Mouse (Mus musculus) adrenal gland, adult 2 months (tissue): ENCODE results near the gene Olfr1222. TPM values are rescaled to one million over a fixed set of nuclear protein-coding genes. Genes with fewer than 3 reads are reported as not detected.
"Not testable (repeated sequence)": the region's sequence is repeated elsewhere in the genome, so short reads cannot be mapped to it uniquely, and the experiment has no call there.

Source experiments
- DNase-seq: peaks from one replicate; pipeline ENCODE4 v3.0.0; 2021
- long read RNA-seq: library from polyadenylated mRNA; stranded (forward); transcript quantifications from one replicate; pipeline ENCODE4 v2.0.0, GENCODE M21; 2021
- polyA plus RNA-seq: library from polyadenylated mRNA; depleted of rRNA; stranded (reverse); fragments of >200 nt; gene quantifications from 2 replicates; pipeline ENCODE4 v1.2.3, GENCODE M21; 2012; rRNA removed
- total RNA-seq, 2 experiments: library from RNA; stranded (reverse); gene quantifications; 2 replicates each; pipeline ENCODE4 v1.2.3; 2021

Gene Olfr1222
- total RNA-seq: not detected
- polyA plus RNA-seq: not detected in 2 replicates
- long read RNA-seq: 0 reads

GRCm38 (mm10) chr2:89132954-89133353, at the start of gene Olfr1222:
TSS of gene Olfr1222 (minus strand) at chr2:89133054.
- no peak for DNase-seq

- DNase-seq: no peak
Observed at GRCm38 (mm10) chr2:89174569-89174968, 41.7 kb upstream of the Olfr1222 start, which contains the start of gene Olfr1225. TSS of gene Olfr1225 (minus strand) at chr2:89174669.

GRCm38 (mm10) chr2:89164711-89165110, 31.9 kb upstream of the Olfr1222 start:
- DNase-seq: not testable (repeated sequence)

GRCm38 (mm10) chr2:89163991-89164390, 31.1 kb upstream of the Olfr1222 start, which contains the start of gene Olfr1224-ps1:
TSS of gene Olfr1224-ps1 (minus strand) at chr2:89164091.
- not testable (repeated sequence) for DNase-seq

- no peak for DNase-seq
Observed at GRCm38 (mm10) chr2:89151460-89151859, 18.6 kb upstream of the Olfr1222 start, which contains the start of gene Olfr1223. TSS of gene Olfr1223 (minus strand) at chr2:89151560.

- DNase-seq: no peak
Observed at GRCm38 (mm10) chr2:89117183-89117582, 15.7 kb downstream of the Olfr1222 start, which contains the start of gene Olfr1221. TSS of gene Olfr1221 (minus strand) at chr2:89117283.

GRCm38 (mm10) chr2:89106735-89107134, 26.1 kb downstream of the Olfr1222 start, which contains the start of gene Olfr1220:
TSS of gene Olfr1220 (minus strand) at chr2:89106835.
- DNase-seq: no peak

- DNase-seq: no peak
Observed at GRCm38 (mm10) chr2:89105651-89106050, 27.2 kb downstream of the Olfr1222 start.

- no peak for DNase-seq
Observed at GRCm38 (mm10) chr2:89093848-89094247, 39.0 kb downstream of the Olfr1222 start.

- DNase-seq: no peak
Observed at GRCm38 (mm10) chr2:89083413-89083812, 49.4 kb downstream of the Olfr1222 start, which contains the start of gene Olfr1219. TSS of gene Olfr1219 (minus strand) at chr2:89083513.

- DNase-seq: no peak
Observed at GRCm38 (mm10) chr2:89081487-89081886, 51.4 kb downstream of the Olfr1222 start.

Other genes starting within 250 kb of the Olfr1222 start
- gene Olfr1208, start 230.7 kb downstream of the Olfr1222 start, total RNA-seq: not detected
- gene Olfr1208, start 230.7 kb downstream of the Olfr1222 start, polyA plus RNA-seq: not detected in 2 replicates
- not detected for gene Olfr1209, start 217.9 kb downstream of the Olfr1222 start, total RNA-seq
- not detected in 2 replicates for gene Olfr1209, start 217.9 kb downstream of the Olfr1222 start, polyA plus RNA-seq
- gene Olfr1211, start 194.9 kb downstream of the Olfr1222 start, total RNA-seq: not detected
- gene Olfr1211, start 194.9 kb downstream of the Olfr1222 start, polyA plus RNA-seq: not detected in 2 replicates
- not detected for gene Olfr1212, start 179.1 kb downstream of the Olfr1222 start, total RNA-seq
- gene Olfr1212, start 179.1 kb downstream of the Olfr1222 start, polyA plus RNA-seq: not detected in 2 replicates
- gene Gm13762, start 152.8 kb downstream of the Olfr1222 start, total RNA-seq: not detected
- not detected in 2 replicates for gene Gm13762, start 152.8 kb downstream of the Olfr1222 start, polyA plus RNA-seq
- not detected for gene Olfr1214, start 140.4 kb downstream of the Olfr1222 start, total RNA-seq
- gene Olfr1214, start 140.4 kb downstream of the Olfr1222 start, polyA plus RNA-seq: not detected in 2 replicates
- not detected for gene Olfr1215, start 126.1 kb downstream of the Olfr1222 start, total RNA-seq
- gene Olfr1215, start 126.1 kb downstream of the Olfr1222 start, polyA plus RNA-seq: not detected in 2 replicates
- gene Olfr1216, start 114.7 kb downstream of the Olfr1222 start, total RNA-seq: not detected
- not detected in 2 replicates for gene Olfr1216, start 114.7 kb downstream of the Olfr1222 start, polyA plus RNA-seq
- not detected for gene Olfr1217, start 101.0 kb downstream of the Olfr1222 start, total RNA-seq
- not detected in 2 replicates for gene Olfr1217, start 101.0 kb downstream of the Olfr1222 start, polyA plus RNA-seq
- not detected for gene Olfr1218, start 71.9 kb downstream of the Olfr1222 start, total RNA-seq
- not detected in 2 replicates for gene Olfr1218, start 71.9 kb downstream of the Olfr1222 start, polyA plus RNA-seq
- gene Olfr1219, start 49.5 kb downstream of the Olfr1222 start, total RNA-seq: not detected
- gene Olfr1219, start 49.5 kb downstream of the Olfr1222 start, polyA plus RNA-seq: not detected in 2 replicates
- gene Olfr1220, start 26.2 kb downstream of the Olfr1222 start, total RNA-seq: not detected
- not detected in 2 replicates for gene Olfr1220, start 26.2 kb downstream of the Olfr1222 start, polyA plus RNA-seq
- gene Olfr1221, start 15.8 kb downstream of the Olfr1222 start, total RNA-seq: not detected
- not detected in 2 replicates for gene Olfr1221, start 15.8 kb downstream of the Olfr1222 start, polyA plus RNA-seq
- gene Olfr1223, start 18.5 kb upstream of the Olfr1222 start, total RNA-seq: not detected
- not detected in 2 replicates for gene Olfr1223, start 18.5 kb upstream of the Olfr1222 start, polyA plus RNA-seq
- gene Olfr1224-ps1, start 31.0 kb upstream of the Olfr1222 start, total RNA-seq: not detected
- not detected in 2 replicates for gene Olfr1224-ps1, start 31.0 kb upstream of the Olfr1222 start, polyA plus RNA-seq
- not detected for gene Olfr1225, start 41.6 kb upstream of the Olfr1222 start, total RNA-seq
- gene Olfr1225, start 41.6 kb upstream of the Olfr1222 start, polyA plus RNA-seq: not detected in 2 replicates
- not detected for gene Olfr1226, start 67.0 kb upstream of the Olfr1222 start, total RNA-seq
- gene Olfr1226, start 67.0 kb upstream of the Olfr1222 start, polyA plus RNA-seq: not detected in 2 replicates
- gene Olfr1228, start 121.0 kb upstream of the Olfr1222 start, total RNA-seq: not detected
- gene Olfr1228, start 121.0 kb upstream of the Olfr1222 start, polyA plus RNA-seq: not detected in 2 replicates
- not detected for gene Olfr1229, start 155.0 kb upstream of the Olfr1222 start, total RNA-seq
- not detected in 2 replicates for gene Olfr1229, start 155.0 kb upstream of the Olfr1222 start, polyA plus RNA-seq
- not detected for gene Olfr1230, start 164.2 kb upstream of the Olfr1222 start, total RNA-seq
- gene Olfr1230, start 164.2 kb upstream of the Olfr1222 start, polyA plus RNA-seq: not detected in 2 replicates
- gene Olfr1231, start 174.0 kb upstream of the Olfr1222 start, total RNA-seq: not detected
- gene Olfr1231, start 174.0 kb upstream of the Olfr1222 start, polyA plus RNA-seq: not detected in 2 replicates
- gene Olfr1232, start 196.6 kb upstream of the Olfr1222 start, total RNA-seq: not detected
- gene Olfr1232, start 196.6 kb upstream of the Olfr1222 start, polyA plus RNA-seq: not detected in 2 replicates
- not detected for gene Olfr1233, start 209.3 kb upstream of the Olfr1222 start, total RNA-seq
- not detected in 2 replicates for gene Olfr1233, start 209.3 kb upstream of the Olfr1222 start, polyA plus RNA-seq
- gene Olfr1234, start 231.8 kb upstream of the Olfr1222 start, total RNA-seq: not detected
- gene Olfr1234, start 231.8 kb upstream of the Olfr1222 start, polyA plus RNA-seq: not detected in 2 replicates